Comparison of ENCODE assay signal across 8 mouse cellular contexts in genomic region chr16:58727477-58728131, GRCm38 (mm10). TPM values are rescaled to one million over a fixed set of nuclear protein-coding genes. Genes with fewer than 3 reads are reported as not detected.
DNase-seq lines count a peak whose midpoint lies in the region; ATAC-seq and TF ChIP-seq lines count a peak whose summit lies in the region.

TSS of gene Cldnd1 (plus strand) at chr16:58727910.

- no peak for TF ChIP-seq CTCF in gastrocnemius, adult 2 months (IDR thresholded peaks at IDR 0.05)
- TF ChIP-seq CTCF in hindbrain, postnatal 0 days (IDR thresholded peaks at IDR 0.05; ENCODE audit: low read depth) = no peak
- no peak for TF ChIP-seq CTCF in left cerebral cortex, adult 2 months (IDR thresholded peaks at IDR 0.05)

- H3K36me3 ChIP-seq in hindbrain, postnatal 0 days (ENCODE audit: insufficient read depth, low read length) = peaks cover 25% of the 10 kb centered on the region

- H3K27me3 ChIP-seq in hindbrain, postnatal 0 days (ENCODE audit: insufficient read depth, low read length) = no peaks in the 10 kb centered on the region

- no peaks in the 10 kb centered on the region for H3K9me3 ChIP-seq in hindbrain, postnatal 0 days (ENCODE audit: low read length)

- H3K4me3 ChIP-seq in gastrocnemius, adult 2 months = peak within 1 kb of the TSS; percentile 81
- H3K4me3 ChIP-seq in hindbrain, postnatal 0 days (ENCODE audit: low read length) = peak within 1 kb of the TSS; percentile 92
- peak within 1 kb of the TSS; percentile 91 for H3K4me3 ChIP-seq in left cerebral cortex, adult 2 months

- H3K9ac ChIP-seq in hindbrain, postnatal 0 days (replicated peaks; ENCODE audit: low read length) = peak within 1 kb of the TSS; percentile 81

- peak within 1 kb of the TSS; percentile 92 for H3K27ac ChIP-seq in gastrocnemius, adult 2 months
- H3K27ac ChIP-seq in hindbrain, postnatal 0 days = peak within 1 kb of the TSS; percentile 80
- H3K27ac ChIP-seq in left cerebral cortex, adult 2 months = peak within 1 kb of the TSS; percentile 86

- peak; percentile 99 for ATAC-seq in common myeloid progenitor, adult 5-6 weeks (replicated peaks; ENCODE audit: low read depth, poor library complexity, severe bottlenecking)
- ATAC-seq in hindbrain, postnatal 0 days = peak; percentile 100
- peak; percentile 96 for ATAC-seq in megakaryocyte, adult 5-6 weeks (ENCODE audit: poor library complexity, severe bottlenecking)

- intact Hi-C loops in gastrocnemius, adult 2 months (cut with DNase I) = loop anchor here (2.0 kb wide), 1 partner anchor 57 kb away; the partner anchor contains the start of gene Cpox
- intact Hi-C loops in left cerebral cortex, adult 2 months (cut with DNase I) = loop anchor here (1.0 to 5.0 kb wide), 4 partner anchors 21 to 320 kb away; partner anchors contain the start of genes Cpox, Dcbld2 and St3gal6

- 2% methylated on average over 35 of the region's 35 CpGs for WGBS in hindbrain, postnatal 0 days

- H3K4me1 ChIP-seq in hindbrain, postnatal 0 days (ENCODE audit: insufficient read depth, low read length) = no peaks in the 10 kb centered on the region

- DNase-seq in ZHBTc4 (ENCODE audit: low read depth, low spot score) = peak; percentile 98
- peak; percentile 97 for DNase-seq in gastrocnemius, adult 2 months
- peak; percentile 98 for DNase-seq in hindbrain, postnatal 0 days (ENCODE audit: low spot score)
- peak; percentile 93 to 94 for DNase-seq in left cerebral cortex, adult 2 months (ENCODE audit: extremely low spot score in 1 of 2, low spot score in 2 of 2)
- peak; percentile 94 to 95 for DNase-seq in right cerebral cortex, adult 2 months (ENCODE audit: low spot score in 2 of 2)
- DNase-seq in urinary bladder, postnatal 14 days (ENCODE audit: low spot score) = peak; percentile 96

- peak within 1 kb of the TSS; percentile 65 for H3K4me2 ChIP-seq in hindbrain, postnatal 0 days (ENCODE audit: low read depth, low read length)

RNA-seq across cellular contexts. Expression of gene Cldnd1, which starts in this region (rescaled TPM):
- total RNA-seq in common myeloid progenitor, adult 5-6 weeks (2017) = 24.0 TPM in 2 replicates
- 10 to 100 TPM; 64.8 to 82.8 TPM for total RNA-seq in gastrocnemius, adult 2 months (2021)
- 62.9 and 64.3 TPM in 2 replicates for total RNA-seq in hindbrain, postnatal 0 days (2014; rRNA removed)
- 159 TPM in 2 replicates for polyA plus RNA-seq in hindbrain, postnatal 0 days (2015; fragmentation: Nextera tagmentation; extraction: Ambion mirVana)
- total RNA-seq in left cerebral cortex, adult 2 months (2021) = 10 to 100 TPM; 95.5 to 97.5 TPM
- total RNA-seq in megakaryocyte, adult 5-6 weeks (2015) = 65.0 and 74.3 TPM in 2 replicates
- 16.9 and 25.2 TPM in 2 replicates for total RNA-seq in megakaryocyte, adult 5-6 weeks (2017)

Comparison
In these comparisons a context has a peak if more than half of its experiments do, and no peak if none do; other contexts are left out.
1. Peak in every context shown above with its lines: DNase-seq, ATAC-seq, H3K4me3 ChIP-seq and H3K27ac ChIP-seq.